Mouse (Mus musculus): Measurements from ENCODE around the gene Ankrd6.

- TF ChIP-seq POLR2A (IDR thresholded peaks at IDR 0.05; ENCODE audit: control insufficient read depth in 1 of 2, insufficient read depth in 1 of 2, low read depth in 1 of 2, low read length in 2 of 2, poor library complexity in 1 of 2) (no peak), EP300 (IDR thresholded peaks at IDR 0.05; ENCODE audit: low read depth in 1 of 2, low read length in 2 of 2) (no peak), NELFE (IDR thresholded peaks at IDR 0.05; ENCODE audit: low read depth, low read length) (no peak), GATA1 (IDR thresholded peaks at IDR 0.05; ENCODE audit: low read depth, low read length) (no peak), CTCF (IDR thresholded peaks at IDR 0.05 in 2 of 3, conservative IDR thresholded peaks at IDR 0.05 in 1 of 3; ENCODE audit: control insufficient read depth in 1 of 3, insufficient read depth in 1 of 3, low read depth in 2 of 3, low read length in 3 of 3, poor library complexity in 1 of 3, severe bottlenecking in 1 of 3) (no peak)
These were observed 122.1 kb downstream of the Ankrd6 start for GRCm38 (mm10) chr4:32828385-32829077.
